Mouse (Mus musculus) Patski (cell line): ENCODE data around the gene Ciita. TPM values are rescaled to one million over a fixed set of nuclear protein-coding genes. Genes with fewer than 3 reads are reported as not detected.

Source experiments
- ATAC-seq: fragments of 100-300 bp; one replicate; pipeline ENCODE4 v1.8.0; 2021
- CTCF ChIA-PET: fragments of 350-600 bp; sonication (Branson Sonifier 250); formaldehyde crosslinking; loops from one replicate; lab custom pipeline; 2022; ENCODE audit warnings: inconsistent platforms; lab: Charles Lee
- POLR2A ChIA-PET: fragments of 350-600 bp; sonication (Branson Sonifier 250); formaldehyde crosslinking; loops from one replicate; lab custom pipeline; 2022; ENCODE audit warnings: antibody characterized with exemption, inconsistent platforms; lab: Charles Lee
- DNase-seq: peaks from one replicate; pipeline ENCODE4 v3.0.0-alpha.2; 2011; ENCODE audit warnings: low read depth, low spot score
- H3K27me3 ChIP-seq: fragments of 371-371 bp; one replicate; pipeline ENCODE4 v1.5.1; 2021
- CTCF ChIP-seq: fragments of 100-300 bp; IDR thresholded peaks from one replicate; pipeline ENCODE4 v1.5.1; 2021
- in situ Hi-C: fragments of 300-500 bp; cut with MboI; formaldehyde crosslinking; loops from 3 replicates; pipeline ENCODE4 v1.11.1; 2018; ENCODE audit warnings: low pct_unique_long_range_greater_than_20kb, mixed read lengths
- polyA plus RNA-seq: library from polyadenylated mRNA; unstranded; gene quantifications from one replicate; pipeline ENCODE4 v1.2.3, GENCODE M21; 2021

Ciita gene
- polyA plus RNA-seq, 1 experiment from 2014 or later: 0.03 TPM

- ATAC-seq (no peak), DNase-seq (no peak)
- POLR2A ChIA-PET: no interaction called here
- CTCF ChIA-PET: interaction anchor here (1.0 to 1.5 kb wide), 4 partner anchors 11 to 23 kb away, joined by 3 to 4 read pairs (median 3); no protein-coding TSS in a partner anchor
- H3K27me3 ChIP-seq: no peaks in the 10 kb centered on the region
- in situ Hi-C loops: no loop called here
- TF ChIP-seq CTCF: no peak
Measured at GRCm38 (mm10) chr16:10548938-10549337, 69.1 kb downstream of the Ciita start.

DNA sequence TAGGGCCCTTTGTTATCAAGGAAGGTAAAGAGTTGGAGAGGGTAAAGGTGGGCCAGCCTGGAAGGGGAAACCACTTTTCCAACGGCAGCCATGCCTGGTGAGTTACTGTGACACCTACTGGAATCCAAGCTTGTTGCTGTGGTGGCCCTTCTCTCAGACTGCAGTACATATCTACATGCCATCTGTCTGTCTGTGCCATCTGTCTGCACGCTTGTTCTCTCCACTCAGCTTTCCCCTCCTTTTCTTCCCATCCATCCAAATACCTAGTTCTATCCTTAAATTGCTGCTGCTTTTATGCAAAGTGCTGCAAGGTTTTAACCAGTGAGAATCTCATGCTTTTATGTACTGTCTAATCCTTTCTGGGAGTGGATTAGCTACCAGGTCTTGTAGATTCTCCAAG, 69.7 kb downstream of the Ciita start:
- no peaks in the 10 kb centered on the region for H3K27me3 ChIP-seq
- ChIA-PET CTCF (interaction anchor here (1.0 to 1.5 kb wide), 4 partner anchors 10 to 22 kb away, joined by 3 to 4 read pairs (median 3); no protein-coding TSS in a partner anchor), POLR2A (no interaction called here)
- DNase-seq (no peak), ATAC-seq (no peak)
- TF ChIP-seq CTCF: no peak
- in situ Hi-C loops: no loop called here

- H3K27me3 ChIP-seq: no peaks in the 10 kb centered on the region
- no peak for TF ChIP-seq CTCF
- CTCF ChIA-PET: interaction anchor here (7.0 kb wide), 1 partner anchor 13 kb away, joined by 31 read pairs; no protein-coding TSS in a partner anchor
- in situ Hi-C loops: loop anchor here (25.0 kb wide), 1 partner anchor 486 kb away; no protein-coding TSS in a partner anchor
- ATAC-seq (no peak), DNase-seq (no peak)
- POLR2A ChIA-PET: interaction anchor here (0.6 kb wide), 1 partner anchor 248 kb away, joined by 3 read pairs; no protein-coding TSS in a partner anchor
Measured at GRCm38 (mm10) chr16:10551592-10551991, 71.7 kb downstream of the Ciita start.

- in situ Hi-C loops: loop anchor here (25.0 kb wide), 1 partner anchor 483 kb away; no protein-coding TSS in a partner anchor
- H3K27me3 ChIP-seq: no peaks in the 10 kb centered on the region
- ChIA-PET POLR2A (no interaction called here), CTCF (interaction anchor here (7.0 kb wide), 1 partner anchor 11 kb away, joined by 31 read pairs; no protein-coding TSS in a partner anchor)
- TF ChIP-seq CTCF: no peak
- DNase-seq (no peak), ATAC-seq (no peak)
Measured at GRCm38 (mm10) chr16:10553858-10554257, 74.0 kb downstream of the Ciita start.

GRCm38 (mm10) chr16:10559991-10560390, 80.1 kb downstream of the Ciita start:
- CTCF ChIA-PET: interaction anchor here (0.8 to 2.8 kb wide), 3 partner anchors 10 to 286 kb away, joined by 3 to 8 read pairs (median 7); no protein-coding TSS in a partner anchor
- in situ Hi-C loops: loop anchor here (25.0 kb wide), 1 partner anchor 477 kb away; no protein-coding TSS in a partner anchor
- ATAC-seq (no peak), DNase-seq (no peak)
- H3K27me3 ChIP-seq: no peaks in the 10 kb centered on the region
- POLR2A ChIA-PET: no interaction called here
- no peak for TF ChIP-seq CTCF

GRCm38 (mm10) chr16:10565278-10565885, 85.5 kb downstream of the Ciita start:
- H3K27me3 ChIP-seq: no peaks in the 10 kb centered on the region
- ChIA-PET CTCF (interaction anchor here (0.7 to 3.8 kb wide), 9 partner anchors 10 to 549 kb away, joined by 3 to 31 read pairs (median 3); no protein-coding TSS in a partner anchor), POLR2A (interaction anchor here (0.6 kb wide), 1 partner anchor 150 kb away, joined by 13 read pairs; no protein-coding TSS in a partner anchor)
- DNase-seq (no peak), ATAC-seq (peak; percentile 72)
- TF ChIP-seq CTCF: peak; percentile 92
- in situ Hi-C loops: loop anchor here (5.0 to 25.0 kb wide), 2 partner anchors 282 to 472 kb away; no protein-coding TSS in a partner anchor

- in situ Hi-C loops: loop anchor here (5.0 to 25.0 kb wide), 2 partner anchors 280 to 470 kb away; no protein-coding TSS in a partner anchor
- CTCF ChIA-PET: no interaction called here
- TF ChIP-seq CTCF: no peak
- ATAC-seq: no peak
- no peak for DNase-seq
- H3K27me3 ChIP-seq: no peaks in the 10 kb centered on the region
- POLR2A ChIA-PET: no interaction called here
Measured at GRCm38 (mm10) chr16:10567153-10567552, 87.3 kb downstream of the Ciita start.

DNA sequence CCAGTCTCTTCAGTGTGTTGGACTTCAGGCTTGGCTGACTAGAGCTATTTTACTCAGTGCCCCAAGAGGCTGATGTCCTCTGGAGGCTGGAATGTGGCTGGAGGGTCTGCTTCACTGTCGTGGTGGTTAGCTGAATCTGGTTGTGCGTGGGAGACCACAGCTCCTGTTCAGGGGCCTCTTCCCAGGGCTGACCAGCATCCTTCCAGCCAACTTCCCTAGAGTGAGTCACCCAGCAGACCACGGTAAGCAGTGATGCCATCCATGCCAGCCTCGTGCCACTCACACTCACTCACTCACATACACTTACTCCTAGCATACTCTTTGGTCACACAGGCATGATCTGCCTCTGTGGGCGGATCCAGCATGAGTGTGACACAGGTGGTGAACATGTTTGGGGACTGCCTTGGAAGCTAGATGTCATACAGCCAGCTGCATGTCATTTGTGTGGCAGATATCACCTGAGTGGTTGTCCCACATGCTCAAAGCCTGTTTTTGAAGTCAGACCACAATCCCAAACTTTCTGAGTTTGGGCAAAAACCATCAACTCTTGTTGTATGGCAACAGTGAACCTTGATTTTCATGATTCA, 90.0 kb downstream of the Ciita start:
- peak; percentile 71 for DNase-seq
- in situ Hi-C loops: loop anchor here (5.0 to 25.0 kb wide), 3 partner anchors 217 to 467 kb away; partner anchors contain the start of genes Socs1 and Tnp2
- CTCF ChIA-PET: interaction anchor here (0.6 to 2.3 kb wide), 15 partner anchors 9 to 299 kb away, joined by 3 to 10 read pairs (median 4); no protein-coding TSS in a partner anchor
- POLR2A ChIA-PET: no interaction called here
- no peak for TF ChIP-seq CTCF
- no peaks in the 10 kb centered on the region for H3K27me3 ChIP-seq
- peak; percentile 74 for ATAC-seq

DNA sequence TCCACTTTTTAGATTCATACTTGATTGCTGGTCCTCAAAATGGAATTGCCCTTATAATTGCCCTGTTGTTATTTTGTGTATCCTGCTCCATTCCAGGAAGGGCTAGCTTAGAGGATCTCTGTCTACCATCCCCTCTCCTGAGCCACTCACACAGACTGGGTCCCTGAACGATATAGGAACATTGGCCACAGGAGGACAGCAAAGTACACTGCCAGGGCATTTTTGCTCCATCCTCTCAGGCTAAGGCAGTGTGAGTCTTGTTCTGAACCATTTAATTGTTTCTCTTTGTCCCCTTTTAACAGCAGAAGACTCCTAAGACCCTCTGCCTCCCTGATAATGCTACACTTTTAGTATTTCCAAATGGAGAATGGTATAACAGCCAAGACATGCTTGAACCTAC, 90.8 kb downstream of the Ciita start:
- in situ Hi-C loops: loop anchor here (5.0 to 25.0 kb wide), 2 partner anchors 217 to 467 kb away; partner anchors contain the start of genes Socs1 and Tnp2
- peak; percentile 89 for TF ChIP-seq CTCF
- ChIA-PET CTCF (interaction anchor here (0.6 to 2.3 kb wide), 14 partner anchors 8 to 298 kb away, joined by 3 to 10 read pairs (median 4); no protein-coding TSS in a partner anchor), POLR2A (no interaction called here)
- DNase-seq (no peak), ATAC-seq (peak; percentile 48)
- no peaks in the 10 kb centered on the region for H3K27me3 ChIP-seq

DNA sequence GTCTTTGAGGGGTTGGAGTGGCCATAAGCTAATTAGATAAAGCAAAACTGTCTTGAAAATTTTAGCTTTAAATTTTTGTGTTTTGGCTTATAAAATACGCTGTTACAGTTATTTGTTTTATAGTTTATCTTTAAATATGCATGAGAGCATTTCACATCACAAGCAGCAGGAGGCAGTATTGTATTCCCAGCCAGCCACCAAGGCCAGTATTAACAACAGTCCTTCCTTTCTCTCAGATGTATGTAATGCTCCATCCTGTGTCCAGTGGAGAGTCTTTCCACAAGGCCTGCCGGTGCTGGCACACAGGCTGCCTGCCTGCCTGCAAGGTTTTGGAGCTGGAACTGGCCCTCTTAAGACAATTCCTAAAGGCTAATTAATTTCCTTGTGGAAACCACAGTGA, 92.0 kb downstream of the Ciita start:
- in situ Hi-C loops: loop anchor here (5.0 to 25.0 kb wide), 2 partner anchors 215 to 465 kb away; partner anchors contain the start of genes Socs1 and Tnp2
- no peak for ATAC-seq
- TF ChIP-seq CTCF: peak; percentile 71
- no peak for DNase-seq
- H3K27me3 ChIP-seq: no peaks in the 10 kb centered on the region
- POLR2A ChIA-PET: interaction anchor here (0.5 kb wide), 1 partner anchor 198 kb away, joined by 3 read pairs; no protein-coding TSS in a partner anchor
- CTCF ChIA-PET: interaction anchor here (0.9 to 1.7 kb wide), 12 partner anchors 8 to 602 kb away, joined by 3 to 11 read pairs (median 3); no protein-coding TSS in a partner anchor
